Mouse (Mus musculus): ENCODE results near the gene Ino80e.

DNA sequence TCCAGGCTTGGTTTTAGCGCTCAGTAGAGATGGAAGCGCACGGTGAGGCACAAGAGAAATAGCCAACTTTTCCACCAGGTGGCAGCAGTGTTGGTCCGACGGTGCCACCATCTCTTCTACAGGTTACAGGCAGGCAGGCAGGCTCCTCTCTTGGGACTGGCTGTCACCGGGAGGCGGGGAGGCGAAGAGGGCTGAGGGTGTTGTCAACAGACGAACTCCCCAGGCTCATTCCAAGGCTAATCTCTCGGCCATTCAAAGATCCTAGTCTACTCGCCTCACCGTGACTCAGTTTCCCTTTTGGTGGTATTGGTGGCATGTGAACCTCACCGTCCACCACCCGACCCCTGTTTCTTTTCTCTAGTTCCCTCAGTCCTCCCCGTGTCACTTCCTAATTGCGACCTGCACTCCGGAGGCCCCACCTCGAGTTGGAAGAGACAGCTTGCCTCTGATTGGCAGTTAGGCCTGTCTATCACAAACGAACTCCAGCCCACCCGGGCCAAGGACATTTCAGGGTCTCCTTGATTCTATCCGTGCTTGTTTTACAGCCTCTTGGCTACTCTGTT lies 30.1 kb downstream of the Ino80e start:
- TF ChIP-seq CTCF (IDR thresholded peaks at IDR 0.05; ENCODE audit: low read depth, low read length) (peak; percentile 90), POLR2A (IDR thresholded peaks at IDR 0.05; ENCODE audit: insufficient read depth, low read length) (no peak)

Data from ES-Bruce4 (cell line).